Mouse (Mus musculus): ENCODE results near the gene Tor3a.
A peak's percentile ranks its signal among the peaks of the same experiment; 100 is the strongest.
"Not testable (repeated sequence)": the region's sequence is repeated elsewhere in the genome, so short reads cannot be mapped to it uniquely, and the experiment has no call there.

The Tor3a gene

DNA sequence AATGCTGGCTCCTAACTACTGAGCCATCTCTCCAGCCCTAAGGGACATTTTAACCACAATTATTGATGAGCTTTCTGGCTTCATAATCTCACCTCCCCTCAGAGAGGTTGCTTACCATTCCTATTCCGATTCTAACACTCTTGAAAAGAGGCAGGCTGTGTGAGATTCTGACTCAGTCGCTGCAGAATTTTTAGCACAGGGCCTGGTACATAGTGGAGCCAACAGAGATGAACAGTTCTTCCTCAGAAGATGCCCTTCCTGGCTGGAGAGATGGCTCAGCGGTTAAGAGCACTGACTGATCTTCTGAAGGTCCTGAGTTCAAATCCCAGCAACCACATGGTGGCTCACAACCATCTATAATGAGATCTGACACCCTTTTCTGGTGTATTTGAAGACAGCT, 2.2 kb downstream of the Tor3a start:
- DNase-seq (ENCODE audit: low spot score in 2 of 2), result peak in 1 of 2 experiments; percentile 50

DNA sequence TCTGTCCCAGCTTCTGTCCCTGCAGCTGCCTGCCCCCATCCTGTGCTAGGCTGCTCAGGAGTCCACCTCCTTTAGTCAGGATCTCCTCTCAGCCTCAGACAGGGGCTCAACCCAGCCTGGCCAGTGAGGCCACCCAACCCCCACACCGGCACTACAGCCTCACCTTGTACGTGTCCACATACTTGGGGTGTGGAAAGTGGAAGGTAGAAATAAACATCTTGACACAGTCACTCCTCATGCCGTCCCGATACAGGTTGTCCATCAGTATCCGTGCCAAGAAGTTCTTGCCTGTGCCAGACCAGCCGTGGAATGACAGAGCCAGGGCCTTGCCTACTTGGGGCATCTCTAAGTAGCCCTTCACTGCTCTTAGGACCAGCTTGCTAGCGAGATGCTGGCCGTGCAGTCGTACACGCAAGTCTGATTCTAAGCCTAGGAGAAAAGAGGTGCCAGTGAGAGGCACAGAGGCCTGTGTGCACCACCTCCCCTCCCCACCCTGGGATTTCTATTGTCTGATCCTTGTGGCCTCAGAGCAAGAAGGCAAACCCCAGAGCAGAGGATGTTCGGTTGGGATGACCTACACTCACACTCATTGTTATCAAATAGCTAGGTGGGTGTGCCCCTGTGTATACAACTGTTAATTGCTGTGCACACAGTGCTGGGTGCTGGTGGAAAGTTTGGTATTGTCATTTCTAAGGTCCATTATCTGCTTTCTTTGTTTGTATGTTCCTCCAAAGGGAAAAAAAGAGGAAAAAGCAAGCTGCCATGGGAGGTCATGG, 4.8 kb downstream of the Tor3a start:
- no peak for DNase-seq (ENCODE audit: low spot score in 2 of 2)

DNA sequence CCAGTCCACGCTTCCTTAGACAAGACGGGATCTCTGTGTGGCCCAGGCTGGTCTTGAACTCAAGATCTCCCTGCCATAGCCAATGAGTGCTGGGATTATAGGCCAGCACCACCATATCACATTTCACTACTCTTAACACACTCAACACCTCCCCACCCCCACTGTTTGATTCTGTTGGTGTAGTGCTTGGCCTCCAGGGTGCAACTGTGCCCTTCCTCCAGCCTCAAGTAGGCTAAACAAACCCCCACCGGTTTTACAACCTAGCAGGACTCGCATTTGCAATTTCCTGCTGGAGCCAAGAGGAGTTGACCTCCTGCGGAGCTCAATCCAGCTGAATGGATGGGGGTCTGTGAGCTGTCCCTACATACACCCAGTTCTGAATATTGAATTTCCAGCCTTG, 5.6 kb downstream of the Tor3a start:
- DNase-seq (ENCODE audit: low spot score in 2 of 2), result no peak

DNA sequence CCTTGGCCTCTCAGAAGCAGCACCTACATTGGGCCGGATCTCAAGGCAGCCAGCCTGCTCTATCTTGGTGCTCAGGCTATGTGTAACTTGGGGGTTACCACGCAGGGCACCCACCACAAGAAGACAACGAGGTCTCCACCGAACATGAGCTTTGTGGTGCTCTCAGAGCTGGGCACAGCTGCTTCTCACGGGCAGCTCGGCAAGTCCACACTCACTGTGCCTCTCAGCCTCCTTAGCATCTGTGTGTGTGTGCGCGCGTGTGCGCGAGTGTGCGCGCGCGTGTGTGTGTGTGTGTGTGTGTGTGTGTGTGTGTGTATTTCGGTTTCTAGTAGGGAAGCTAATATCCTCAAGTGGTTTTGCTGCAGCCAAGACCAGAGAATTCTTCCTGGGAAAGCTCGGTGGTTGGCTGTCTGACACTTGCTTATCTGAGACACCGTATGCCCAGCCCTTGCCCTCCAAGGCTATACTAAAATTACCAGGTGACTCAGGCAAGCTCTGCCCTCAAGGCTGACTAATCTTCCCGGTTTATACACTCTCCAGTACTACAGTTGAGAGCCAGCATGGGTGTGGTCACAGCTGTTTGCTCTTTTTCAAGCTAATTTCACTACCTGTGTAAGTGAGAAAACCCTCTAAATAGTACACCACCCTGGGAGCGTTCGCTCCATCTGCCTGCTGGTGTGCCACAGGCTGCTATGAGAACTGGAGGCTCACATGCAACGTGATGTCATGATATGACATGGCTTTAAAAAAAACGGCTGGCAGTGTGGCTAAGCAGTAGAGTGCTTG, 6.8 kb downstream of the Tor3a start:
- peak in 1 of 2 experiments; percentile 42 for DNase-seq (ENCODE audit: low spot score in 2 of 2)

DNA sequence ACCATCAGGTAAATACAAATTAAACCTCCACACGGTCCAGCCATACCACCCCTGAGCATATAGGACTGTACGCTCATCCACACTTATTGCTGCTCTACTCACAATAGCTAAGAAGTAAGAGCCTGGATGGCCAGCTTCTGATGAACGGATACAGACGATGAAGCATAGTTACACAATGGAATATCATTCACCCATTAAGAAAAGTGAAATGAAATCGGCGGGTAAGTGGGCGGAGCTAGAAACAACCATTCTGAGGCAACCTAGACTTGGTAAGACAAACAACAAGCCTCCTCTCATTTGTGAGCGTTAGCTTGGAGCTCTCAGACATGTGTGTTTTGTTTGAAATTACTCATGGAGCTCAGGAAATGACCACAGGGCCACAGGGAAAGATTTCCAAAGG, 8.4 kb downstream of the Tor3a start:
- DNase-seq (ENCODE audit: low spot score in 2 of 2), result no peak

DNA sequence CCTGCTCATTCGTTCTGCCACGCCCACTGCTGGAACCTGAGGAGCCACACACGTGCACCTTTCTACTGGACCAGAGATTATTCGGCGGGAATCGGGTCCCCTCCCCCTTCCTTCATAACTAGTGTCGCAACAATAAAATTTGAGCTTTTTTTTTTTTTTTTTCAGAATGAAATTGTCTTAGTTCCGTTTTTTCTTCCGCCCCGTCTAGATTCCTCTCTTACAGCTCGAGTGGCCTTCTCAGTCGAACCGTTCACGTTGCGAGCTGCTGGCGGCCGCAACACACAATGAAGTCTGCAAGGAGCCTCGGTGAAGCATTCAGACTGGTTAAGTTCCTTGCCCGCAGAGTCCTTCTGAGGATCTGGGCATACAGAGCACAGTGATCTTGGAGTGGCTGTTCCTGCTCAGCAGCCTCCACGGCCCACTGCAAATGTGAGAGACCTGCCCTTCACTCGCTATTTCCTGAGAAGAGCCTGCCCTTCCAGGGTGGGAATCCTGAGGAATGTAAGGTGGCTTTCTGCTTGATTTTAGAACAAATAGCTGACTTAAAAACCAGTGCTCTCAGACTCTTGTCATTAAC, 13.4 kb downstream of the Tor3a start:
- DNase-seq (ENCODE audit: low spot score in 2 of 2), result not testable (repeated sequence)

DNA sequence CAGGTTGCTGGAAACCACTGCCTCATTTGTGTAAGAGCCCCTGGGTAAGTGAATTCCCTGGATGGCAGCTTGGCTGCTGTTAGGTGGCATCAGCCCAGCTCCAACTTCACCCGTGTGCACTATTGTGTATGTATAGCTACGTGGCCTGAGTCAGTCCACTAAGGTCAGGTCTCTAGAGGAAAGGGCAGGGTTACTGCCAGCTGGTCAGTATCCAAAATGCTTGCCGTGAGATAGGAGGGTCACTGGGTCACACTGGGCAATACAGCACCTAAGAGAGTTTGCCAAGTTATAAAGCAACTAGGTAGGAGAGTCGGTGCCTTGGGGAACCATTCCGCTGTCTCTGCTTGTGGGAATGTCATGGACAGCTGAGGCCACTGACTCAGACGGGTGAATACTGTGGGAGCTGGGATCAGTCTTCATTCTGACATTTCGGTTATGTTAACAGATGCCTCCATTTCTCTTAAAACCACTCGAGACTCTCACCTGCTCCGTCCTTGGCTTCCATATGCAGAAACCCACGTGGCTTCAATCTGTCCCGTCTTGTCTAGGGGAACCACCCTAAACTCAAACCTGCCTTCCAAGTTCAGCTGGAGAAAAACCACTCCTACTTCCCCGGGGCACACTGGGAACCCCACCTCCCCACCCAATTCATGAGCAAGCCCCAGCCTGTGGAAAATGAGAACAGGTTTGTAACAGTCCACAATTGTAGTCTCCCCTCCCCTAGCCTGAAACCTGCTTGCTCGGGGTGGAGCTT, 14.1 kb downstream of the Tor3a start:
- no peak for DNase-seq (ENCODE audit: low spot score in 2 of 2)

DNA sequence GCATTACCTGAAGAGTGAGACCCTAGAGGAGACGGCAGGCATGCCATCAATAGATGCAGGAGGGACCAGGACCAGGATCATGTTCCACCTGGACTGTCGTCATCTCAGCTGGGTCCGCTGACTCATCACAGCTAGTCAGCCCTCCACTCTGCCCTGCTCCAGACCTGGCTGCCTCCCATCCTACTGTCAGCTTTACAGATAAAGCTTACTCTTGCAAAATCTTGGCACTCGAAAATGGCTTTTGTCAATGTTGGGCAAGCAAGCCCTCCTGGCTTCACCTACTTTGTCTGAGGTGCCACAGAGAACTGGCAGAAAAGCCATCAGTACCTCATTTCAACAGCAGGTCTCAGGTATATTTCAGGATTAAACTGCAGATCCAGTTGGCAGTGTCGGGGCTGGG, 15.5 kb downstream of the Tor3a start:
- DNase-seq (ENCODE audit: low spot score in 2 of 2), result no peak

DNA sequence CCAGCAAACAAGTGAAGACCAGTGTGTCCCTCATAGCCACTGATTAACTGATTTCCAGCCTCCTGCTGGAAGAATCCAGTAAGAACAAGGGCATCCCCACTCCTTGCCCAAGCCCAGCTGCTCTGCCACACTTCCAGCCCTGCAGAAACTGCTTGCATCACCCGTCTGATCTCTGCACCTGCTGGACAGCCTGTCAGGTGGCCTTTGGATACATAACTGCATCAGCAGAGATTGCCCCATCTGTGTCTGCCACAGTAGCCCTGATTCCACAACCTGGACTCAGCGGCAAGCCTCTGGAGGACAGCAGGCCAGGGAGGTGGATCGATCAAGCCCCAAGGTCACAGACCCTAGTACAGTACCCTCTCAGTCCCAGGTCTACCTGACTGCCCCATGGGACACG, 16.6 kb downstream of the Tor3a start:
- DNase-seq (ENCODE audit: low spot score in 2 of 2), result no peak

DNA sequence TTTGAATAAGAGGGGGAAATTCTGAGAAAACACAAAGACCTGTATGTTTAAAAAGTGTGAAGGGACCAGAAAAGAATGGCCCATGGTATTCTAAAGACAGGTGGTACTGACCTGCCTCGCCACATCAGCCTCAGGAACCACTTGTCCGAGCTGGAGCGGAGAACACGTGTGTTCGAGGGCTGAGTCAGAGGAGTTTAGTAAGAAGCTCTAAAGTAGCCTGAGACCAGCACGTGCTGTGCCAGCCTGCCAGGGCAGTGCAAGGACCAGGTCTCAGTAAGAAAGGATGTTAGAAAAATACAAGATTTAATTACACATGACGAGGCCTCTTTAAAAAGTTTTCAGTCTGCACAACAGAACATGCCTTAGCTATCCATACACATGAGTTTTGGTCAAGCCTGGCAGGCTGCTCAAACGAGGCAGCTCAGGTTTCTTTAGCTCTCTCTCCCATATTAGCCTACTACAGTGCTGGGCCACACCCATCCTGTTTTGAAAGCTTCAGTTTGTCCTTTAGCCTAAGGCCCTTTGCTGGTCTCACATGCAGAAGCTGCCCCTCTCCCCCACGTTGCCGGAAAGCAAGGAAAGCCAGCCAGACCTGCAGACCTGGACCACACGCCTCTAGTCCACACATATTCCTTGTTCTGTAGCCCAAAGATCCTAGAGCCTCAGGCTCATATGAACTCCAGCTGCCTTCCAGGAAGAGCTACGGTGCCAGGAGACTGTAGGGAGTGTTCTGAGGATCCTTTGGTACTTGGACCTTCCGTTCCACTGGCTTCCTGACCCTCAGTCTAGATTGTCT, 19.2 kb downstream of the Tor3a start:
- no peak for DNase-seq (ENCODE audit: low spot score in 2 of 2)

DNA sequence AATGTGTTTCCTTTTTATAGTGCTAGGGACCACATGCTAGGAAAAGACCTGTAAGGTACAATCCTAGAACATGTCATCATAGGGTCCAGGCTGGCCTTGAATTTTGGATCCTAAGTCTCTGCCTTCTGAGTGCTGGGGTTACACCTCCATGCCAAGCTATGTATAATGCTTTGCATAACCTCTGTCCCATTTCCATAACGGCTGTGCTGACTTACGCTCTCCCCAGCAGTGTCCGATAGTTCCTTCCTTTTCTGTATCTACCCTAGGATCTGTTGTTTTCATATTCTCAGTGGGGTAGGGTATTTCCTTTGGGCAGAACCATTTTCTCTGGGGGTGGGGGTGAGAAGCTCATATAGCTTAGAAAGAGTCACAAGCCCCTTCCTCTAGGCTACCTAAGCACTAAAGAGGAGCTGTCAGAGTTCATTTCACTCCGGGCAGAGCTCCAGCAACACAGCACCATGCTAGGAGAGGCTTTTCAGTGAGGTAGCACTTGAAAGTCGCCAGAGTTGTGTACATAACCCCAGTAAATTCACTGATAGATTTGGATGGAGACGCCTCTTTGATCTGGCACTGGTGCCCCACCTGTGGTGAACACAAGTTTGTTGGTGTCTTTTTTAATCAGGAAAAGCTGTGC, 21.9 kb downstream of the Tor3a start:
- no peak for DNase-seq (ENCODE audit: low spot score in 2 of 2)

DNA sequence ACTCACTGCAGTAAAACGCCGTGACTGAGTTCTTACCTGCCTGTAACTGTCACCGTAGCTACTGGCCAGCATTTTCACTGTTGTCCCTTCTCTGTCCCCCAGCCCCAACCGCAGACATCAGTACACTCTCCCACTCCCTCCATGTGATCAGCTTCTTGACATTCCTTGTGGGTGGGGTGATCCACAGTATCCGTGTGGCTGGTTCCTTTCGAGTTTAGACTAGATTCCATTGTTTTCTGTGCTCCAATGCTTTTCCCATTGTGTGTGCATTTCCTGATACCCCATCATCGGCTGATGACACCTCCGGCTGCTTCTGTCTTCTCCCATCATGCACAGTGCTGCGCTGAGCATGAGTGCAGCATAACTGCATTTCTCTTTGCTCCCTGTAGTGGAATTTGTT, 23.5 kb downstream of the Tor3a start:
- no peak for DNase-seq (ENCODE audit: low spot score in 2 of 2)

DNA sequence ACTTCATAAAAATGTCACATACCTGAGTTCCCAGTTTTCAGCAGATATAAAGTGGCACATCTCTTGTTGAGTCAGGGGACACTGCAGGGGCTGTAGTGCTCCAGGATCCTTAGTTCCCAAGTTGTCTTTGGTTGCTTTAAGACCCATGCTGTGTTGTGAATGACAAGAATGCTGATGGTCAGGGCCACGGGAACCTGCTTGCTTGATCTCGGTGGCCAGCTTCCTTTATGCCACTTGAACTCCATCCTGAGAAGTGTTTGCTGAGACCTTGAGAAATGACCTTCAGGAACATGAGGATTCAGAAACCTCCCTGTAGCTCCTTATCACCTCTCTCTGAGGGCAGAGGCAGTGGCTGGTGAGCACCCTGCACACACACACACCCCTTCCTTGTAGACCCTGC, 25.5 kb downstream of the Tor3a start:
- DNase-seq (ENCODE audit: low spot score in 2 of 2), result no peak

DNA sequence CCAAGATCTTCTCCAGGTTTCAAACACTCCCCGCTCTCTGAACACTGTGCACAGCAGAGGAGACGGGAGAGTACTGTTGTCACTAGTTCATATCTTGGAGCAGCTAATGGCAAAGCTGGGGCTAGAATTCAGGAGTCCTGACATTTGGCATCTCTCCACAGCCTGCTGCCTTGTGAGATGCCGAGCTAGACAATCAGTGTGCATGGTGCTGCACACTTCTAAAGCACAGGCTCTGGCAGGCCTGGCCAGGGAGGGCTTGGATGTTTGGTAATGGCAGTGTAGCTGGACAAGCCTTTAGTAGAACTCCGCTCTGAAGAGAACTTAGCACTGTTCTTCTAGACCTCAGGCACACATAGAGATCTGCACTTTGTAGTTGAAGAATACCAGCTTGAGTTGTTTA, 28.2 kb downstream of the Tor3a start:
- no peak for DNase-seq (ENCODE audit: low spot score in 2 of 2)

DNA sequence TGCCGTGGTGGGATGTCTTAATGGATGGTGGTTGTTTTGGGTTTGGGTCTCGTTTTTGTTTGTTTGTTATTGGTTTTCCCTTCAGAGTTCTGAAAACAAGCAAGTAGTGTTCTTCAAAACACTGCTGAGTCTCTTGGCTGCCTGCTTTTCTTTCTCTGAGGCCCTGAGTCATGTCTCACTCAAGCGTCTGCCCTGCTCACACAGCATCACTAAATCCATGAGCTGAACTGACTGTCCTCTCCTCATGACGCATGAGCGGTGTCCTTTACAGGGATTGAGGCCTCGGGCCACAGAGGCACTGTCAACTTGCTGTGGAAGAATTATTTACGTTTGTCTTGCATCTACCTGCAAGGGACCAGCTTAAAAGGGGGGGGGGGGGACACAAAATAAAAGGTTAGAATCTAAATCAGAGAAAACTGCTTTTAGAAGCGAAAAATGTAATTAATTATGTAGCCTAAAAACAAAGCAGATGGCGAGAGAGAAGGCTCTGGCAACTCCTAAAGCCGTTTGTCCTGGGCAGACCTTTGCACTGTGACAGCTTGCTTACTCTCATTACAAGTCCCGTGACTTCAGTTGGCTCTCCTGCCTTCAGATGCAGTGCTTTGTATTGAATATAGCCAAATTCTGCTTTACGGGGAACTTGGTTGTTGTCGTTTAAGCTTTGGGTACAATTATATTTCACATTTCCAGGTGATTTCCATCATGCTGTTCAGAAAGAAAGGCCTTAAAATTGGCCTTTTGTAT, 29.2 kb downstream of the Tor3a start:
- no peak for DNase-seq (ENCODE audit: low spot score in 2 of 2)

DNA sequence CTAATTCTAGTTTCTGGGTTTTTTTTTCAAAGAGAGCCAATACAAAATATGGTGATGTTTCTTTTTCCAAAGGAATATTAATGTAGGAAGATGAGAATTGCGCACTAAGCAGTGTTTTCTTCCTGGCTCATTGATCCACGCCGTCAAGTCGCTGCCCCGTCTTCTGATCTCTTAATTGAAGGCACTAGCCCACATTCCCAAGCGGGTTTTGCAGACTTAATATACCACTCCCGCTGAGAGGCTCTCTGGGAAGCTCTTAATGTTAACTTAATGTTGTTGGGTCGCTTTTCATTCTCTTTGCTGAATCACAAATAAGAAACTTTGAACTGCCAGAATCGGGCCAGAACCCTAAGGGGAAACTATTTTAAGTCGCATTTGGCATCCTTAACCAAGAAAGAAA, 30.1 kb downstream of the Tor3a start:
- no peak for DNase-seq (ENCODE audit: low spot score in 2 of 2)

DNA sequence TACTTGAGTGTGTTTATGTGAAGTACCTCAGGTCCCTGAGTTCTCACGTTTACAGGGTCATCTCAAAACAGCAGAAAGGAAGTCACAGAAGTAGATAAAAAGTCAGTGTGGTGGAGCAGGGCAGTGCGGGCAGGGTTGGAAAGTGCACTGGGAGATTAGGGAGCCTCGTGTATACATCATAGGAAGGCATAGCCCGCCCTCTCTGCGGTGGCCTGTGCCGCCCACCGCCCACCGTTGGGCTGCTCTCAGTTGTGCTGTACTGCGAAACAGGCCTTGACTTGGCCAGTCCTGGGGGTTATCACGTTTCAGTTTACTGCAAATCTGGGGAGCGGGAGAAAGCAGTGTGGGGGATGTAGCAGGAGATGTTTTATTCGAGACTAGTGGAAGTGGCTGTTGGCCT, 31.3 kb downstream of the Tor3a start:
- no peak for DNase-seq (ENCODE audit: low spot score in 2 of 2)

DNA sequence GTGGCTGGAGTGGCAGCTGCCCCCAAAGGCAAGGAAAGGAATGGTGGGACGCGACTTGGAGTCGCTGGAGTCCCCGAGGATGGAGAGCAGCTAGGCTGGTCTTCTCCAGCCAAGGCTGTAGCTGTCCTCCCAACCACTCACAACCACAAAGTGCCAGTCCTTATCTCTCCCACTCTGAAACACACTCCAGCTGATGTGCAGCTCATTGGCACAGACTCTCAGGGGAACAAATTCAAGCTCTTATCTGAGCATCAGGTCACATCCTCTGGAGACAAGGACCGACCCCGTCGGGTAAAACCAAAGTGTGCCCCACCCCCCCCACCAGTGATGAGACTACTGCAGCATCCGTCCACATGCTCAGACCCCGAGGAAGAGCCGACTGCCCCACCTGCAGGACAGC, 32.3 kb downstream of the Tor3a start:
- no peak for DNase-seq (ENCODE audit: low spot score in 2 of 2)

DNA sequence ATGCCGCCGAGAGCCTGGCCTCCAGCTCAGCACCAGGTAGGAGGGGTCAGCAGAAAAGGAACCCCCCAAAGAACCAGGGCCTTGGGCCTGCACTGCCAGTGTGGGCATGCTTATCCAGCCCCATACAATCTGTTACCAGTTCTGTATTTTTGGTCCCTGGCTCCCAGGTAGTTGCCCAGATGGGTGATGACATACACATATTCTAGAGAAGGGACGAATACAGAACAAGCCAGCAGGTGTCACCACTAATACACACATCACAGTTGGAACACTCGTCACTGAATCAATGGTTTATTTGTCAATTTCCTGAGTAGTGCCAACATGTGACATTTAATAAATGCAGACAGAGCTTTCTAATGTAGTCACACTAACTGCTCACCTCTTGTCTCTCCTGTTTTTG, 33.6 kb downstream of the Tor3a start:
- no peak for DNase-seq (ENCODE audit: low spot score in 2 of 2)

DNA sequence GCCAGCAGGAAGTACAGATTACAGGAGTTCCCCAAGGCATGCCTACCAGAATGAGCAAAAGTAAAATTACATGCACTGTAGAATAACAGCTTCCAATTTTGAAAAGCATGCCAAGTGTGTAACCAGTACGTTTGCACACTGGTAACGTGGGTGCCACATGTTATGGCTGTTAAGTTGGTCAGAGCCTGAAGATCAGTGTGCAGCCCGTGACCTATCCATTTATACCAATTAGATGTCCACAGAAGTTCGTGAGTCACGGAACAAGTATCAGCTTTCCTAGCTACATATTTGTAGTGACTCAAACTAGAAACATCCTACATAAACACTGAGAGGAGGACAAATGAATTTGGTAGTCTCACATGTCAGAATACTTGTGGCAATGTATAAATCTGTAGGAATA, 34.7 kb downstream of the Tor3a start:
- DNase-seq (ENCODE audit: low spot score in 2 of 2), result no peak

All from frontal cortex, postnatal 36 days (tissue).